Mouse (Mus musculus) cerebellum, adult 11 months (tissue): ENCODE measurements around the gene Irgq.

Experiments used
- DNase-seq: peaks from one replicate; pipeline ENCODE4 v3.0.0; 2022

Irgq gene

DNA sequence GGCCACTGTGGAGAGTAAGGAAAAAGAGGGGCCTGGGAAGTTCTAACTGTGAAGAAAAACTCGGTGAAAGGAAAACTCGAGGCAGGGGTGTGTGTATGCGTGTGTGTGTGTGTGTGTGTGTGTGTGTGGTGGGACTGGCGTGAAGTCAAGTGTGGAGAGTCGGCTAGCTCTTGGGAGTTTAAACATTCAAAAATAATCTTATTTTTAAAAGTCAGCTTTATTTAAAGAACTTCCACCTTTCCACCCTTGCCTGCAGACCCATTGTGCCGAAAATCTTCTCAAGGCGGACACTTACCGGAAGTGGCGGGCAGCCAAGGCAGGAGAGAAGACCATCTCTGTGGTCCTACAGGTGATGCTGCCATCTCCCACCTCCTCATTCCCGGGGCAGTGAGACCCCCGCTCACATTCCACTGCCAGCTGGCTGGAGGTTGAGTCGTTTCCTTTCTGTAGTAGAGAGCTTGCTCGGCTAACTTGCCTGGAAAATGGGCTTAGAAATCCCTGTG, 17.1 kb downstream of the Irgq start:
- DNase-seq, result no peak

DNA sequence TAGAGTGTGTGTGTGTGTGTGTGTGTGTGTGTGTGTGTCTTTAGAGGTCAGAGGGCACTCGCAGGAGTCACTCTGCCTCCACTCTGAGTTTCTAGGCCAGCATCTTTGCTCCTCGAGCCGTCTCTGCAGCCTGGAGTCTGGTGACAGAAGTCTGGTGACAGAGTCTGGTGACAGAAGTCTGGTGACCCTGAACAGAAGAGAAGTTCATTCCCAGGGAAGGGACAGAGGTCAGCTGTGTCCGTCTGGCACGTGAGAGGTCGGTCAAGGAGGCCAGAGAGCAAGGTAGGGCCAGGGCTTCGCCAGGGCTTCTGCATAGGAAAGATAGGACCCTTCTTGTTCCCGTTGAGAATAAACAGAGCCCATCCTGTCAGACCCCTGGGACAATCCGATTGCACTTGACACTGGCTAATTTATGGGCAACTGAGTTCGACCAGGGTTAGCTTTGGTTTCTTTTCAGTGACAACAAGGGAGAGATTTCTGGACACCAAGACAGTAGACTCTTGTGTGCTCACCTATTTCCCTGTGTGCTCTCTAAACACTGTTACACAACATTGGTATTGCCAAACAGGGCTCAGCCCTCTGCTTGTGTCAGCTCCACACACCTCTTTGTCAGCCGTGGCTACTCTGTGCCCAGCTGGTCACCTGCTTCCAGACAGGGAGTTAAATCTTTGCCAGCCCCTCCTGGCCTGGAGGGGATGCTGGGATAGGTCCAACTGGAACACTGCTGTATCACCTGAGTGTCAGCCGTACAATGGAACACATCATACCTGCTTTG, 21.7 kb downstream of the Irgq start:
- no peak for DNase-seq

DNA sequence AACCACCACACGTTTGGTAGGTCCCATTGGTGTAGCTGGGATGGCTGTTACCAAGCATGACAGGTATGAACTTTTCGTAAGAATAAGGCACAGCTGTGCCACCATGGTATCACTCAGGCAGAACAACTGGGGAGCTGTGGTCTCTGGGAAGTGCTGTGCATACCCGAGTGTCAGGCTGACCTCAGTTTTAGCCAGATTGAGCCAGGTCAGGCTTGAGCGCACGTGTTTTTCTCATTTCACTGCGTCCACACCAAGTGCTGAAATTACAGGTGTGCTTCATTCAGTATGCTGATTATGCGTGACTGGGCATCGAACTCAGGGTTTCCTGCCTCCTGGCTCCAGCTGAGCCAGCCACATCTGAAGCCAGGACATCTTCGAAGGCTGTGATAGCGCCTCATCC, 25.3 kb downstream of the Irgq start:
- DNase-seq, result no peak

DNA sequence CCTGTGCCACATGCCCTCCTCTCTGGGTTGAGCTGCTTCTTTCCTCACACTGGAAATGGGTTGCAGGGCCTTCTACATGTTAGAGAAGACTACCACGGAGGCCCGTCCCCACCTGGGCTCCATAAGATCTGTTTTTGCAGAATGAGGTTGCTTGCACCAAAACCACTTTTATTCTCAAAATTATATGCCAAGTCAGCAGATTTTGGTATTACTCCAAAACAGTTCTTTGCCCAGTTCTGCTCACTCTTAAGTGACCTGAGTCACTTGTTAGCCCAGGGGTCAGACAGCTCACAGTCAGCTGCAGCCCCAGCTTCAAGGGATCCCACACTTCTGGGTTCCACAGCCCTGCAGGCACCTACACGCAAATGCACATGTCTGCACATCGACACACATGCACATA, 31.0 kb downstream of the Irgq start:
- DNase-seq, result no peak

DNA sequence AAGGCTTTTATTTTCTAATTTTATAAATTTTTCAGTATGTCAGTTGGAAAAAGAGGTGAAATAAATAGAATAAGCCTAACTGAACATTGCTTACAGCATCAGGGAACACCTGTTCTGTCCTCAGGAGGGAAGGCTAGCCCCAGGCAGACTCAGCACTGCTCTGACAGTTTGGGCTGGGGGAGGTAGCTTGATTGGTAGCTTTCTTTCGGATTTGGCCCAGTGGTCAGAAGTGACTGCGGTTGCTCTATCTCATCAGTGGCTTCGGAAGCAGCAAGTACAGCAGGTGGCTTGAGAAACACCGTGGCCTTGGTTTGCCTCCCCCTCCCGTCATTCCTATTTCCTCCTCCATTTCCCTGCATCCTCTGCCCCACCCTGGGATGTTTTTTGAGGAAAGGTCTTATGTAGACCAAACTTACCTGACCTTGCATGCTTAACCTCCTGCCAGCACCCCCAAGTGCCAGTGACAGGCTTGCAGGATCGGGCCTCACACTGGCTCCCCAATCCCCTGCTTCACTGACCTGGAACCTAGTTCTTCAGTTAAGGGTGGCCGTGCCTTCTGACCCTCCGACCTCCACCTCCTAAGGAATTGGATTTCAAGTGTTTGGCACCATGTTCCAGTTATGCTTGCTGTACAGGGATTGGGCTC, 32.8 kb downstream of the Irgq start:
- no peak for DNase-seq

DNA sequence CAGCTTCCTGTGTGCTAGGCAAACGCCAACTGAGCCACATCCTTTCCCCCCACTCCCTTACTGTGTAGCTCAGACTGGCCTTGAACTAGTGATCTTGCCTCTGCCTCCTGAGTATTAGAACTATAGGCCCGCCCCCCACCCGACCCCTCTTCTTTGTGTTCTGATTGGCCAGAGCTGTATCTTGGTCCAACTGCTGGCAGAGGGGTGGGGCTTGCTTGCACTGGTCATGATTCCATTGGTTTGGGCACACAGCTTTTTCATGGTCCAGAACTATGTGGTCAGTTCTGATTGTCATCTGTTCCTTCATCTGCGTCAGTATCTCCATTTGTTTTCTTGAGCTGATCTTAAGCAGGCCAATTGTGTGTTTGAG, 33.3 kb downstream of the Irgq start:
- DNase-seq, result no peak

DNA sequence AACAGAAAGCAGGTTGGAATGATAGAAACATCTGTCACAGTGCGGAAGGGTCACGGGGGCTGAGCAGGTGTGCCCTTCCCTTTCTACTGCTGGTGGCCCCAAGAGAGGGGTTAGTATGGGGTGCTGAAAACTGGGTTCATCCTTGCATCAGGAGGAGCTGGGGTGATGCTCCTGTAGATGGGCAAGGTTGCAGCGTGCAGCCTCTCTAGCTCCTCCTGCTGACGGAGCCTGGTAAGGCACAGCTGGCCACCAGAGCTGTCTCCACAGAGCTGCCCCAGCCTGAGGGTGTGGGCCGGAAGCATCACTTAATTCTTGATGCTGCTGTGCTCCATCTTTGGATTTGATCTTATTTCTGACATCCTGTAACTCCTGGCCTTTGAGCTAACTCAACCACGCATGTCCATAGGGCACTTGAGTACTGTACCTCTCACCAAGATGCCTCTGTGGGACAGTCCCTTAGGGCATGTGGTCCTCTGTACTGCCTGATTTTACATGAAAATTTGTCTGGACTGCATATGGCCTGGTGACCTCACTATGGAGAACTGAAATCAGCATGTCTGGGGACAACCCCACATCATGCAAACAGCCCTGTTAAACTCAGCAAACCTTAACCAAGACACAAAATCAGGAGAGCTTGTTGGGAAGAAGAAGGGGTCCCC, 34.2 kb downstream of the Irgq start:
- DNase-seq, result peak; percentile 68

DNA sequence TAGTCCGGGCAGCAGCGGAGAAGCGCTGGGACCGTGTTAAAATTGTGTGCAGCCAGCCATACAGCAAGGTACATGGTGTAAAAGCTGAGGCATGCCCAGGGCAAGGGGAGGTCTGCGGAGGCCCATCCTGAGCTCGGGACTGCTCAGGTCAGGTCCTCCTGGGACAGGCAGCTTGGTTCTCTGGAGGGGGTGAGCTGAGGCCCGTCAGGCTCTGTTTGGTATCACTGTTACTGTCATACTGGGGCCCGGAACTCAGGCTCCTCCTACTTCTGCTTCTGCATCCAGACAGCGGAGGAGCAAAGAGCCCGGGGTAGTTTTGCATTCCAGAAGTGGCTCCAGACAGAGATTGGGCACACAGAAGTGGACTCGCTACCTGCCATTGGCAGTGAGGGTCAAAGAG, 35.1 kb downstream of the Irgq start:
- DNase-seq, result no peak

DNA sequence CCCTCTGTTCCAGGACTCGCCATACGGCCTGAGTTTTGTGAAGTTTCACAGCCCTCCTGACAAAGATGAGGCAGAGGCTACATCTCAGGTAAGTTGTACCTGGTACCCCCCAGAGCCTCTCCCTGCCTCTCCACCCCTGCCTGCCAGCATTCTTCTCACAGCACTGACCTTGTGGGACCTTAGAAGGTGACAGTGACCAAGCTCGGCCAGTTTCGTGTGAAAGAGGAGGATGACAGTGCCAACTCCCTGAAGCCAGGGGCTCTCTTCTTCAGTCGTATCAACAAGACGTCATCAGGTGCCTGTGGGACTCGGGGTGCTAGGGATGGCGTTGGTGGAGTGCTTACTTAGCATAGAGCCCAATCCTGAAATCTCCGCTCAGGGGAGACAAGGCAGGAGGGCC, 35.7 kb downstream of the Irgq start:
- no peak for DNase-seq

DNA sequence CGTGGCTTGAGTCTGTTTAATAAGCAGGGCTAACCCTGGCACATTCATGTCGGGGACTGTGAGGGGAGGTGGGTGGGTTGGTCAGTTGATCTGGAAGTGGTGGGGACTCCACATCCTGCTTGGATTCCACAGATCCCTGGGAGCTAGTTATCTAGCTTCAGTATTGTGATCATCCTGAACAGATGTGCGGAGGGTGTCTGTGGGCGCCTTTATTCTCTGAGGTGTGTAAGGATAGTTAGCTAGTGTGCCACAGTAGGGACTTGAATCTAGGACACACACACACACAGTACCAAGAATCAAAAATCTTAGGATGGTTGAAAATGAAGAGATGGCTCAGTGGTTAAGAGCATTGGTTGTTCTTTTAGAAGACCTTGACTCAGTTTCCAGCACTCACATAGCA, 38.0 kb downstream of the Irgq start:
- DNase-seq, result no peak

DNA sequence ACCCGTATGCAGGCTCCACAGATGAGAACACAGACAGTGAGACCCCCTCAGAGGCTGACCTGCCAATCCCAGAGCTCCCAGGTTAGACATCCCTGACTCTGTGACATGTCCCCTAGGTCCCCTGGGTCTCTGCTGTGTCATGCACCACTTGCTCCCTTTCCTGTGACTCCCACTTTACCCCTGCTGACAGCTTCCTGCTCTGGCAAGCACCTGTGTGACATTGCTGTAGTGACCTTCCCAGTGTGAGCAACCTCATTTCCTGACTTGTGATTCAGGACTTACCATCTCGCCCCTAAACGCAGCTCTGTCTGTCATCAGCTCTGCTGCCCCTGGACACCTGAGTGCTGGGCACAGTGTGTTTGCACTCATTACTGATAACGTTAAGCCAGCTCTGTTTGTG, 40.6 kb downstream of the Irgq start:
- DNase-seq, result no peak

DNA sequence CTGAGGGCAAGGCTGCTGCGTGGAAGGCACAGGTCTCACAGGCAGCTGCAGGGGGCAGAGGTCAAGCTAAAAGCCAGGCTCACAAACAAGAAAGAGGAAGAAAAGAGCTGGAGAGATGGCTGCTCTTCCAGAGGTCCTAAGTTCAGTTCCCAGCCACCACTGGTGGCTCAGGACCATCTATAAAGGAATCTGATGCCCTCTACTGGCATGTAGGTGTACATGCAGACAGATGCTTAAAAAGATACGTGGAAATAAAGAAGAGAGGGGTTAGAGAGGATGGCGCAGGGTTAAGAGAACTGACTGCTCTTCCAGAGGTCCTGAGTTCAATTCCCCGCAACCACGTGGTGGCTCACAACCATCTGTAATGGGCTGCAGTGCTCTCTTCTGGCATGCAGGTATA, 42.0 kb downstream of the Irgq start:
- DNase-seq, result no peak

DNA sequence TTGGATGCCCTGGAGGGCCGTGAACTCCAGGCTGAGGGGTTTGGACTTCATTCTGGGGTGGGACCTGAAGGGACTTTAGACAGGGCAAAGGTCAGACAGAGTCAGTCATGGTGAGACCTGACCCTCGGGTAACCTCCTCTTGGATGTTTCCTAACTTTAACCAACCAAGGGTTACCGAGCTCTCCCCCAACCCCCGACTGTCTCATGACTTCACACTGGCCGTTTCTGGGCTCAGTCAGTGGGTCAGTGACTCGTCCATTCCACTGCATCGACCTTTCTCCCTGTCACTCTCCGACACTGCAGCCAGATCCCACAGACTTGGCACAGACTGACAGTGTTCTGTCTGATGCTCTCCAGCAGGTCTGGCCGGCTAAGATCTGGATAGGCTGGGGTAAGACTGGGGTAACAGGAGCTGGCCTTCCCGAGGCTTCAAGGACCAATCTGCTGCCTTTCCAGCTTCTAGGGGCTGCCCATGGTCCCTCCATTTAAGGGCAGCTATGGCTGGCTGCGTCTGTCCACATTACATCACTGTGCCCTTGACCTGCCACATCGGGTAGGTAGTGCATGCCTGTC, 43.8 kb downstream of the Irgq start:
- DNase-seq, result no peak

DNA sequence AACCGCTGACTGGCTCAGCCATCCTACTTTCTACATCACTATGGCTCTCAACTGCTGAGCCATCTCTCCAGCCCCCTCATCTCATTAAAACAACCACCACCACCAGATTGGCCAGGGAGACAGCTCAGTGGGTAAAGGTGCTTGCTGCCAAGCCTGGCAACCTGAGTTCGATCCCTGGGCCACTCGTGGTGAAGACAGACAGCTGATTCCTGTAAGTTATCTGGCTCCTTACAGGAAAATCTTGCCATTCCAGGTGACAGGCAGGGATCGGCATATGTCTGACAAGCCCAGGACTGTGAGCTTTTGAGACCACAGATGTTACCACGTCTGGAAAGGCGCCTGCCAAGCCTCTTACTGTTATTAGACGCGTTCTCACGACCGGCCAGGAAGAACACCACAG, 47.3 kb downstream of the Irgq start:
- DNase-seq, result no peak

DNA sequence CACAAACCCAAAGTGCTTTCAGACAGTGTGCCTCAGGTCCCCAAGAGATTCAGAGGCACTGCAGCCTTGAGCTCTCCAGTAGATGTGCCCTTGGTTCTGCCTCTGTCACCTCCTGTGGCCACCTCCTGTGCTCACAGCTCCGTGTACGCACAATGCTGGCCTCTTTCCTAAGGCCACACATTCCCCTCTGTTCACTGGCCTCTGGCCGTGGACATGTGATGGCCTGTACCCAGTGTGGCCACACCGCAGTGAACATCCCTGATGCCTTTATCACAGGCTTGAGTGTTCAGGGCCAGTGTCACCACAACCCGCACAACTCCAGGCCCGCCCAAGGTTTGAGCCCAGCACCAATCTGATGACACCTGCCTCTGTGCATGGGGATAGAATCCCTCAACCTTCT, 54.4 kb downstream of the Irgq start:
- no peak for DNase-seq

DNA sequence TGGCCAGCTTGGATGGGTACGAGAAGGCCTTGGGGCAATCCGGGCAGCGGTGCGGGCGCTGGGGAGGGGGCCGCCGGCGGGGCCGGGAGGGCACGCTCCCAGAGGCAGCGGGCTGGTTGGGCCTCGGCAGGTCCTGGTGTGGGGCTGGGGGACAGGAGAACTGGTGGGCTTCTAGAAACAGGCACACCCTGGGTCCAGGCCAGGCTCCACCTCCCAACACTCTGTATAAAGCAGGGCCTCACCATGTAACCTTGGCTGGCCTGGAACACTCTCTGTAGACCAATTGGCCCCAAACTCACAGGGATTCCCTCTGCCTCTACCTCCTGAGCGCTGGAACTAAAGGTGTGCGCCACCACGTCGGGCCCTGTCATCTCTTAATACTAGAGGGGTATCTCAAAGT, 55.5 kb downstream of the Irgq start:
- no peak for DNase-seq

DNA sequence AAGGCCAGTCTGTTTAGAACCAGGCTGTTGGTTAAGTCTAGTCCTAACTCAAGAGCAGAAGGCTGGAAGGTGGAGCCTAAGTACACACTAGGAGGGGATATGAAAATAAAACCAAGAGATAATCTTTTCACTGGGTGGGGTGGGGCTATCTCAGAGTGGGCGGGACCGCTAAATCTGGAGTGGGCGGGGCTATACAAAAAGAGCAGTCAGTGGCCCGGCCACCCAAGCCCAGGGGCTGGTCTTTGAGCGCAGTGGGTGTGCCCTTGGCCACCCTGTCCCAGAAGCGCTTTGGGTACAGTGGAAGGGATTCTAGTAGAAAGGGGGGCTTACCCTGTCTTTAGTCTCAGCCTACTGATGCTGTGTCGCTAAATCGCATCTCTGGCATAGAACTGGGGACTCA, 56.3 kb downstream of the Irgq start:
- DNase-seq, result no peak

DNA sequence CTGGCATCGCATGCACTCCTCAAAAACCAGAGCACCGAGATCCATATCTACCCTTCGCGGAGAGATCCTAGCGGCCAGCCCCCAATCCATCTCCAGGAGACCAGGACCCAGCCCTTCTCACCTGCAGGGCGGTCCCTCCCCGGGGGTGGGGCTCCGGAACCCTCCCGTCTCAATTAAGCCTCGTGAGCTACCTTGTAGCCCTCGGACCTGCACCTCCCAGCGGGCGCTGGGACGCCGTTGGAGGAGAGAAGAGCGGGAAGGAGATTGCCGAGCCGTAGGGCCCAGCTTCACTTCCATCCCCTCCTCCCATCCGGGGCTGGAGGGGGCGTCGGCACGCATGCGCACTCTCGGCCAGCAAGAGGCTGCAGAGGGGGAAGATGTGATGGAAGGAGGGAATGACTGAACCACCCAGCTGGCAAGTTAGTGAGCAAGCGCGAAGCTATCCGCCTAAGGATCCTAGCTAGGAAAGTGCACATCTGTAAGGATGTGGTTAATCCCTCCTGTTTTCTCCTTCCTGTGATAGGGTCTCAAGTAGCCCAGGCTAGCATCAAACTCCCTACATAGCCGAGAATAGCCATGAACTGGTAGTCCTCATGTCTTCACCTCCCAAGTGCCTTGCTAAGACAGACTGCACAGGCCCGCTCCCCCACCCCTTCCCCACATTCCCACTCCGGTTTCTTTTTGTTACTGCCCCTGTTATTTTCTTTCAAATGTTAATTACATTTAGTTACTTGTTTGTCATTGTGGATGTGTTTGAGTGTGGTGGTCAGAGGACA, 57.0 kb downstream of the Irgq start, which contains the start of the genes Ethe1 and Zfp575:
Ethe1 (plus strand) TSS at position 214 of the 776 bp plus-strand sequence.
Zfp575 (minus strand) TSS at position 312 of the 776 bp plus-strand sequence.
- peak; percentile 30 for DNase-seq
